Mouse (Mus musculus) lung, embryonic 16.5 days (tissue): ENCODE data around the gene Eps8l2. TPM values are rescaled to one million over a fixed set of nuclear protein-coding genes. Genes with fewer than 3 reads are reported as not detected.

ENCODE experiments used
- ATAC-seq: fragments of 200-750 bp; cut with Nextera tagmentation; 2 replicates; pipeline ENCODE4 v1.8.0; 2017; ENCODE audit warnings: low read depth, mild to moderate bottlenecking, moderate library complexity
- H3K27ac ChIP-seq: fragments of 300-500 bp; sonication (generic); 2 replicates; pipeline ENCODE4 v1.5.1; 2014; ENCODE audit warnings: mild to moderate bottlenecking, control low read depth, low read length
- H3K27me3 ChIP-seq: fragments of 300-500 bp; sonication (generic); 2 replicates; pipeline ENCODE4 v1.6.1; 2014; ENCODE audit warnings: low read depth, low read length, mixed read lengths; ENCODE audit not compliant: control insufficient read depth, insufficient read depth
- H3K36me3 ChIP-seq: fragments of 300-500 bp; sonication (generic); 2 replicates; pipeline ENCODE4 v1.6.1; 2014; ENCODE audit warnings: low read length; ENCODE audit not compliant: control insufficient read depth, insufficient read depth
- H3K4me1 ChIP-seq: fragments of 300-500 bp; sonication (generic); replicated peaks from 2 replicates; pipeline ENCODE4 v1.6.1; 2014; ENCODE audit warnings: low read length, mixed read lengths; ENCODE audit not compliant: control insufficient read depth, insufficient read depth
- H3K4me2 ChIP-seq: fragments of 300-500 bp; sonication (generic); 2 replicates; pipeline ENCODE4 v1.6.1; 2014; ENCODE audit warnings: low read depth, low read length, control low read depth
- H3K4me3 ChIP-seq: fragments of 300-500 bp; sonication (generic); 2 replicates; pipeline ENCODE4 v1.5.1; 2014; ENCODE audit warnings: mild to moderate bottlenecking, low read length, control low read depth
- H3K9ac ChIP-seq: fragments of 300-500 bp; sonication (generic); 2 replicates; pipeline ENCODE4 v1.6.1; 2014; ENCODE audit warnings: low read length, control low read depth
- H3K9me3 ChIP-seq: fragments of 300-500 bp; sonication (generic); 2 replicates; pipeline ENCODE4 v1.6.1; 2016; ENCODE audit warnings: low read length; ENCODE audit not compliant: control insufficient read depth
- WGBS: fragments of 180-500 bp; shearing (Covaris S2); extraction: QIAGEN DNeasy Blood & Tissue Kit; methylation state at CpG from one replicate; pipeline ENCODE4 v1.1.7; 2014; 5-methylcytosine and 5-hydroxymethylcytosine counted together
- polyA plus RNA-seq: library from polyadenylated mRNA; unstranded; fragments of >200 nt; fragmentation: Nextera tagmentation; extraction: Ambion mirVana; gene quantifications from 2 replicates; pipeline ENCODE4 v1.2.1, GENCODE M21; 2015

The Eps8l2 gene
- polyA plus RNA-seq, 1 experiment from 2014 or later, result 37.4 TPM

DNA sequence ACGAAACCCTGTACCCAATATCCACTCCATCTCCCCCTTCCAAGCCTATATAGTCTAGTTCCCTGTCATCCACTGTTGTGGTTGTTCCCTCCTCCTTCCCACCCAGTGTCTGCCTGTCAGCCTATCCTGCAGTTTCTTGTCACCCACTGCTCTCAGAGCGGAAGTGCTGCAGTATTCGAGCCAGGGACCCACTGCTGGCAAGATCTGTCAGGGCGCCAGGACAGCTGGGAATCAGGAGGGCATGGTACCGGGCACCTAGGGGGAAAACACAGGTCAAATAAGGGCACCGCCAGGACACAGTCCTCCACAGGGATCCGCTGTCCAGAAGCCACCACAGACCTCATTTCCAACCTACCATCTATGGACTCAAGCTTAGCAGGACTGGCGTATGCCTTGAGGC, 72.0 kb downstream of the Eps8l2 start:
- H3K9me3 ChIP-seq, result no peaks in the 10 kb centered on the region

DNA sequence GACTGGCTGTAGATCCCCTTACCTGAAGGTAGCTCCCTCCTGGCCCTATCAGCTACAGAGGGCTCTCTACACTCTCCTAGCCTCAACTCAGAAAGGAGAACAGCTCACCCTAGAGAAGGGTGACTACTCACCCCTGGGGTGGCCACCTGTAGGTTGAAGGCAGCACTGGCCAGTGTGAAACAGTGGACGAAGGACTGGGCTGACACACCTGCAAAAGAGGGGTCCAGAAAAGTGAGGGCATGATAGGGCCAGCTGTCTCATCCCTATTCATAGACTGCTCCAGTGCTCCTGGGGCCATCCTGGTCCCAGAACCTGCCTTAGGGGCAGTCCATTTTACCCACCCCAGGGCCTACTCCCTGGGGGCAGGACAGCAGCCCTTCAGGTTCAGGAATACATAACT, 73.0 kb downstream of the Eps8l2 start:
- WGBS, result 90% methylated on average over 1 of the region's 1 CpGs
- Histone ChIP-seq H3K36me3 (peaks cover 12% of the 10 kb centered on the region), H3K4me3 (no peak overlapping the region), H3K4me1 (peaks cover 13% of the 10 kb centered on the region; the same call in 1 of the 2 replicates), H3K9me3 (no peaks in the 10 kb centered on the region), H3K27ac (no peak overlapping the region), H3K27me3 (no peaks in the 10 kb centered on the region), H3K4me2 (no peak overlapping the region), H3K9ac (no peak overlapping the region)
- no peak for ATAC-seq

More for the DNA sequence above, 72.0 kb downstream of the Eps8l2 start:
- Histone ChIP-seq H3K4me1 (peaks cover 13% of the 10 kb centered on the region; the same call in 1 of the 2 replicates), H3K27me3 (no peaks in the 10 kb centered on the region), H3K4me2 (no peak overlapping the region), H3K4me3 (no peak overlapping the region), H3K9ac (no peak overlapping the region), H3K36me3 (peaks cover 12% of the 10 kb centered on the region), H3K27ac (no peak overlapping the region)
- no peak for ATAC-seq
- 90% methylated on average over 8 of the region's 8 CpGs for WGBS

Other genes starting within 250 kb of the Eps8l2 start
- 17.7 and 20.4 TPM in 2 replicates for gene Sigirr, start 238.3 kb upstream of the Eps8l2 start, polyA plus RNA-seq
- 6.7 and 6.9 TPM in 2 replicates for gene Ano9, start 221.1 kb upstream of the Eps8l2 start, polyA plus RNA-seq
- gene Ptdss2, start 216.5 kb upstream of the Eps8l2 start, polyA plus RNA-seq, result 60.3 and 65.2 TPM in 2 replicates
- 153 and 165 TPM in 2 replicates for gene Rnh1, start 166.0 kb upstream of the Eps8l2 start, polyA plus RNA-seq
- gene Hras, start 144.9 kb upstream of the Eps8l2 start, polyA plus RNA-seq, result 48.5 and 48.8 TPM in 2 replicates
- gene Lrrc56, start 144.7 kb upstream of the Eps8l2 start, polyA plus RNA-seq, result 8.6 and 8.9 TPM in 2 replicates
- gene Lmntd2, start 124.8 kb upstream of the Eps8l2 start, polyA plus RNA-seq, result 1.3 and 1.4 TPM in 2 replicates
- 69.4 and 86.6 TPM in 2 replicates for gene Rassf7, start 123.0 kb upstream of the Eps8l2 start, polyA plus RNA-seq
- 72.3 and 77.2 TPM in 2 replicates for gene Phrf1, start 110.1 kb upstream of the Eps8l2 start, polyA plus RNA-seq
- gene Irf7, start 72.4 kb upstream of the Eps8l2 start, polyA plus RNA-seq, result 3.4 and 4.8 TPM in 2 replicates
- gene Cdhr5, start 62.1 kb upstream of the Eps8l2 start, polyA plus RNA-seq, result 0.15 and 0.35 TPM in 2 replicates
- 2.0 and 2.6 TPM in 2 replicates for gene Sct, start 59.7 kb upstream of the Eps8l2 start, polyA plus RNA-seq
- 0.11 and 0.43 TPM in 2 replicates for gene Drd4, start 46.9 kb upstream of the Eps8l2 start, polyA plus RNA-seq
- gene Deaf1, start 11.2 kb upstream of the Eps8l2 start, polyA plus RNA-seq, result 52.7 and 53.6 TPM in 2 replicates
- 45.1 and 50.2 TPM in 2 replicates for gene Tmem80, start 11.1 kb upstream of the Eps8l2 start, polyA plus RNA-seq
- 279 and 283 TPM in 2 replicates for gene Taldo1, start 53.3 kb downstream of the Eps8l2 start, polyA plus RNA-seq
- 54.0 and 57.0 TPM in 2 replicates for gene Gatd1, start 75.3 kb downstream of the Eps8l2 start, polyA plus RNA-seq
- 0.79 TPM in 2 replicates for gene Cend1, start 90.6 kb downstream of the Eps8l2 start, polyA plus RNA-seq
- gene Slc25a22, start 99.0 kb downstream of the Eps8l2 start, polyA plus RNA-seq, result 21.7 and 24.5 TPM in 2 replicates
- gene Pidd1, start 105.1 kb downstream of the Eps8l2 start, polyA plus RNA-seq, result 14.4 and 15.4 TPM in 2 replicates
- 1,124 and 1,266 TPM in 2 replicates for gene Rplp2, start 108.5 kb downstream of the Eps8l2 start, polyA plus RNA-seq
- 42.9 and 46.2 TPM in 2 replicates for gene Pnpla2, start 116.3 kb downstream of the Eps8l2 start, polyA plus RNA-seq
- gene Cracr2b, start 122.2 kb downstream of the Eps8l2 start, polyA plus RNA-seq, result 39.3 and 42.0 TPM in 2 replicates
- 36.4 and 39.3 TPM in 2 replicates for gene Cd151, start 128.5 kb downstream of the Eps8l2 start, polyA plus RNA-seq
- 59.9 and 61.3 TPM in 2 replicates for gene Polr2l, start 136.3 kb downstream of the Eps8l2 start, polyA plus RNA-seq
- gene Tspan4, start 136.4 kb downstream of the Eps8l2 start, polyA plus RNA-seq, result 88.3 and 91.2 TPM in 2 replicates
- gene Chid1, start 201.0 kb downstream of the Eps8l2 start, polyA plus RNA-seq, result 41.8 and 41.9 TPM in 2 replicates
- gene Ap2a2, start 223.3 kb downstream of the Eps8l2 start, polyA plus RNA-seq, result 68.3 and 69.1 TPM in 2 replicates